Mouse (Mus musculus) C3H10T1/2 (cell line): ENCODE measurements around the gene Orc6. TPM values are rescaled to one million over a fixed set of nuclear protein-coding genes. Genes with fewer than 3 reads are reported as not detected.

Experiments
- polyA plus RNA-seq, 2 experiments: library from polyadenylated mRNA; unstranded; fragments of >200 nt; fragmentation: generic; extraction: Trizol; gene quantifications; one replicate each; pipeline ENCODE4 v1.2.1; 2012; ENCODE audit warnings: missing spikeins in 2 of 2

Gene Orc6
- polyA plus RNA-seq, result 10 to 100 TPM in 1 of 2 experiments, 1 to 10 TPM in 1; 3.6 to 16.9 TPM

GRCm38 (mm10) chr8:85299434-85300077 lies at the start of gene Orc6, which contains the start of gene Vps35:
TSS of gene Orc6 (plus strand) at chr8:85299632.
TSS of gene Vps35 (minus strand) at chr8:85299802.

Other genes starting within 250 kb of the Orc6 start
- gene Fbxw9, start 239.6 kb upstream of the Orc6 start, polyA plus RNA-seq, result 10 to 100 TPM; 11.0 to 31.1 TPM
- gene Gm5741, start 231.7 kb upstream of the Orc6 start, polyA plus RNA-seq, result under 1 TPM in 1 of 2 experiments, not detected in 1; 0.48 TPM
- gene Dhps, start 227.9 kb upstream of the Orc6 start, polyA plus RNA-seq, result 100 to 1,000 TPM in 1 of 2 experiments, 10 to 100 TPM in 1; 51.7 to 147 TPM
- gene Wdr83os, start 218.9 kb upstream of the Orc6 start, polyA plus RNA-seq, result 100 to 1,000 TPM; 149 to 151 TPM
- gene Wdr83, start 218.3 kb upstream of the Orc6 start, polyA plus RNA-seq, result 10 to 100 TPM; 14.8 to 25.8 TPM
- 10 to 100 TPM in 1 of 2 experiments, 1 to 10 TPM in 1; 6.8 to 20.5 TPM for gene Man2b1, start 216.4 kb upstream of the Orc6 start, polyA plus RNA-seq
- gene Zfp791, start 176.5 kb upstream of the Orc6 start, polyA plus RNA-seq, result under 1 TPM in 1 of 2 experiments, not detected in 1; 0.05 TPM
- not detected for gene Cks1brt, start 147.7 kb upstream of the Orc6 start, polyA plus RNA-seq
- gene Olfr371, start 73.6 kb upstream of the Orc6 start, polyA plus RNA-seq, result not detected
- gene Vps35, start 170 bp downstream of the Orc6 start, polyA plus RNA-seq, result 10 to 100 TPM in 1 of 2 experiments, 1 to 10 TPM in 1; 2.3 to 20.5 TPM
- gene Mylk3, start 86.7 kb downstream of the Orc6 start, polyA plus RNA-seq, result under 1 TPM in 1 of 2 experiments, not detected in 1; 0.22 TPM
- gene 4921524J17Rik, start 133.2 kb downstream of the Orc6 start, polyA plus RNA-seq, result 1 to 10 TPM in 1 of 2 experiments, under 1 TPM in 1; 0.66 to 3.5 TPM
- gene Gpt2, start 192.9 kb downstream of the Orc6 start, polyA plus RNA-seq, result 1 to 10 TPM; 3.1 to 7.5 TPM